Mouse (Mus musculus) kidney, postnatal 0 days (tissue): ENCODE measurements around the gene Sgip1. TPM values are rescaled to one million over a fixed set of nuclear protein-coding genes. Genes with fewer than 3 reads are reported as not detected.

Source experiments
- ATAC-seq: fragments of 200-750 bp; cut with Nextera tagmentation; replicated peaks from 2 replicates; pipeline ENCODE4 v1.8.0; 2017; ENCODE audit warnings: low read depth, moderate number of reproducible peaks, moderate TSS enrichment, moderate library complexity; ENCODE audit not compliant: low FRiP score
- DNase-seq: peaks from one replicate; pipeline ENCODE4 v3.0.0-alpha.2; 2016; ENCODE audit warnings: low spot score
- H3K27ac ChIP-seq: fragments of 300-500 bp; sonication (generic); 2 replicates; pipeline ENCODE4 v1.5.1; 2014; ENCODE audit warnings: mild to moderate bottlenecking
- H3K27me3 ChIP-seq: fragments of 300-500 bp; sonication (generic); 2 replicates; pipeline ENCODE4 v1.6.1; 2014; ENCODE audit warnings: low read length, mixed read lengths; ENCODE audit not compliant: insufficient read depth
- H3K36me3 ChIP-seq: fragments of 300-500 bp; sonication (generic); 2 replicates; pipeline ENCODE4 v1.6.1; 2014; ENCODE audit warnings: low read length, mixed read lengths; ENCODE audit not compliant: insufficient read depth
- H3K4me1 ChIP-seq: fragments of 300-500 bp; sonication (generic); replicated peaks from 2 replicates; pipeline ENCODE4 v1.6.1; 2014; ENCODE audit warnings: antibody characterized with exemption, low read length, mixed read lengths; ENCODE audit not compliant: insufficient read depth
- H3K4me2 ChIP-seq: fragments of 300-500 bp; sonication (generic); 2 replicates; pipeline ENCODE4 v1.6.1; 2014; ENCODE audit warnings: mild to moderate bottlenecking, low read length, moderate library complexity, mixed read lengths
- H3K4me3 ChIP-seq: fragments of 300-500 bp; sonication (generic); replicated peaks from 2 replicates; pipeline ENCODE4 v1.5.1; 2014; ENCODE audit warnings: low read depth, low read length
- H3K9ac ChIP-seq: fragments of 300-500 bp; sonication (generic); 2 replicates; pipeline ENCODE4 v1.6.1; 2014; ENCODE audit warnings: low read depth, low read length
- H3K9me3 ChIP-seq: fragments of 300-500 bp; sonication (generic); replicated peaks from 2 replicates; pipeline ENCODE4 v1.6.1; 2016; ENCODE audit warnings: low read length, inconsistent platforms, mixed read lengths
- CTCF ChIP-seq: IDR thresholded peaks from 2 replicates; pipeline ENCODE4 v1.5.1; 2016; ENCODE audit warnings: antibody characterized with exemption, low read depth, mild to moderate bottlenecking, moderate library complexity
- WGBS: fragments of 180-500 bp; shearing (Covaris S2); extraction: QIAGEN DNeasy Blood & Tissue Kit; methylation state at CpG from one replicate; pipeline ENCODE4 v1.1.7; 2014; 5-methylcytosine and 5-hydroxymethylcytosine counted together
- polyA plus RNA-seq: library from polyadenylated mRNA; unstranded; fragments of >200 nt; fragmentation: Nextera tagmentation; extraction: Ambion mirVana; gene quantifications from 2 replicates; pipeline ENCODE4 v1.2.1, GENCODE M21; 2015

Sgip1 gene
- polyA plus RNA-seq, 1 experiment from 2014 or later, result 7.6 TPM

- Histone ChIP-seq H3K9ac (no peak overlapping the region), H3K4me3 (no peak overlapping the region), H3K9me3 (no peaks in the 10 kb centered on the region), H3K4me2 (no peak overlapping the region), H3K27me3 (no peaks in the 10 kb centered on the region), H3K4me1 (no peaks in the 10 kb centered on the region), H3K27ac (no peak overlapping the region), H3K36me3 (no peaks in the 10 kb centered on the region)
- 89% methylated on average over 4 of the region's 4 CpGs for WGBS
- no peak for DNase-seq
- ATAC-seq, result no peak
- TF ChIP-seq CTCF, result no peak
Observed at GRCm38 (mm10) chr4:103010734-103011133, 269.6 kb downstream of the Sgip1 start.

DNA sequence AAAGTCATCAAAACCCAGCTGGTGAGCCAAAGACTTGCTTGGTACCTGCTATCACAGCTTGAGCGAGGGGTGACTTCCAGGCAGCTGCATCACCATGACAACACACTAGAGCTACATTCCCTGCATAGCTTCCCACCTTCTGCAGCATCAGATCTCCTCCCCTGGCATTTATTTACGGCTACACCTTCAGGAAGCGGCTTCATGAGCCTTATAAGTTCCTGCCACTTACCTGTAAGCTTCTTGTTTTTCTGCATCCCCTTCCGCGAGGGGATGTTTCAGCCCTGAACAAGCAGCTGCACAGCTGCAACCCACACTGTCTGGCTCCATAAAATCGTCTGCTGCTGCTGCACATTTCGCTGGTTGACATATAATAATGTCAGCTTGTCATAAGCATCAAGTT lies 270.7 kb downstream of the Sgip1 start:
- H3K36me3 ChIP-seq, result no peaks in the 10 kb centered on the region
- no peaks in the 10 kb centered on the region for H3K27me3 ChIP-seq
- H3K4me1 ChIP-seq, result no peaks in the 10 kb centered on the region
- DNase-seq (peak; percentile 25), ATAC-seq (no peak)
- WGBS, result 31% methylated on average over 7 of the region's 7 CpGs
- H3K4me3 ChIP-seq, result no peak overlapping the region
- H3K9ac ChIP-seq, result no peak overlapping the region
- no peak overlapping the region for H3K4me2 ChIP-seq
- no peak for TF ChIP-seq CTCF
- H3K27ac ChIP-seq, result no peak overlapping the region
- no peaks in the 10 kb centered on the region for H3K9me3 ChIP-seq

- Histone ChIP-seq H3K27ac (no peak overlapping the region), H3K9ac (0 out of 2 replicates have a peak overlapping the region, but pooled peaks have one; percentile 4), H3K36me3 (no peaks in the 10 kb centered on the region), H3K4me3 (no peak overlapping the region), H3K9me3 (no peaks in the 10 kb centered on the region), H3K4me1 (no peaks in the 10 kb centered on the region), H3K4me2 (peak overlapping the region; percentile 25), H3K27me3 (no peaks in the 10 kb centered on the region)
- DNase-seq (peak; percentile 55), ATAC-seq (0 out of 2 replicates have a peak, but pooled peaks have one; percentile 13)
- no peak for TF ChIP-seq CTCF
- 10% methylated on average over 4 of the region's 4 CpGs for WGBS
Observed at GRCm38 (mm10) chr4:103013490-103013889, 272.4 kb downstream of the Sgip1 start.

Other genes with a start within 250 kb of the Sgip1 start
- 0.69 and 1.0 TPM in 2 replicates for gene Tctex1d1, start 237.3 kb downstream of the Sgip1 start, polyA plus RNA-seq